Mouse (Mus musculus) gastrocnemius, adult 2 months (tissue): Measurements from ENCODE around the gene Atf7ip. TPM values are rescaled to one million over a fixed set of nuclear protein-coding genes. Genes with fewer than 3 reads are reported as not detected.

ENCODE experiments used
- DNase-seq: peaks from one replicate; pipeline ENCODE4 v3.0.0; 2022
- H3K27ac ChIP-seq: fragments of 200-600 bp; 2 replicates; pipeline ENCODE4 v1.8.1; 2022; ENCODE audit warnings: mild to moderate bottlenecking
- H3K4me3 ChIP-seq: fragments of 200-600 bp; 2 replicates; pipeline ENCODE4 v1.8.1; 2022; ENCODE audit warnings: mild to moderate bottlenecking, moderate library complexity
- CTCF ChIP-seq: fragments of 200-600 bp; IDR thresholded peaks from 2 replicates; pipeline ENCODE4 v1.8.1; 2022; ENCODE audit warnings: antibody characterized with exemption, mild to moderate bottlenecking, moderate library complexity
- intact Hi-C: fragments of 180-260 bp; cut with DNase I; formaldehyde crosslinking; loops from one replicate; pipeline ENCODE4 v1.15.1; 2025
- total RNA-seq, 2 experiments: library from RNA; stranded (reverse); gene quantifications; 2 replicates each; pipeline ENCODE4 v1.2.3; 2021

The Atf7ip gene
- total RNA-seq, 2 experiments from 2014 or later: 43.4 to 46.9 TPM

GRCm38 (mm10) chr6:136534444-136534843 is 28.5 kb downstream of the Atf7ip start:
- Histone ChIP-seq H3K27ac (no peak overlapping the region; the same call in 1 of the 2 replicates), H3K4me3 (no peak overlapping the region)
- TF ChIP-seq CTCF: no peak
- DNase-seq: no peak
- intact Hi-C loops: no loop called here

DNA sequence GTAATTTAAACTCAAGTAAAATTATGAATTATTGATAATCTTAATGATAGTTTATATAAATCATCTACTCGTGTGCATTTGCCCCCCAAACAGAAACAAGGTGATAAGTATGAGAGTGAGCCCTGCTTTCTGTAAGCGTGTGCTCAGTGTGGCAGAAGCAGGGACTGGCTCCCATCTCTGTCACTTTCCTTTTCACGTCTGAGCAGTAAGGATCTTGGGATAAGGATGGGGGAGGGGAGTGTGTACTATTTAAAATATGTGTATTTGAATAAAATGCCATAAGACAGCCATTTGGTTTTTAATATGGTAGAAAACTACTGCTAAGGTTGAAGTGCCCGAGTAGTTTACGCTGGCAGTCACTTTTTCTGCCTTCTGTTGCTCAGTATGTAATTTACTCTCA is 29.2 kb downstream of the Atf7ip start:
- H3K4me3 ChIP-seq: no peak overlapping the region

DNA sequence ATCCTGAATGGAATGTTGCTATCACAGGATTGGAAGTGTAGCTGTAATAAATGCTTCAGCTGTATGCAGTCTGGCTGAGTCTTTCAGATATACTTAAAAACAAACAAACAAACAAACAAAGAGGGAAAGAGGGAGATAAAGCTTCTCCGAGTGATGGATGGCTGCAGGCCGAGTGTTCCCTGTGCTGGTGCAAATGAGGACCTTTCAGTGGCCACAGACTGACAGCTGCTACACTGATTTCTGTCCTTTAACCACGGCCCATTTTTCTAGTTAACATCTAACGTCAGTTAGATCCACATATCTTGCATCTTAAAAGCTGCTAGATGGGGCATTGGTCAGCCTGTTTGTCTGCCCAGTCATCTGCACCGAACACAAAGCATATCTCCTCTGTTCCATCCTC is 30.2 kb downstream of the Atf7ip start:
- Histone ChIP-seq H3K4me3 (no peak overlapping the region), H3K27ac (peak overlapping the region; percentile 9; the same call in 1 of the 2 replicates)
- no peak for TF ChIP-seq CTCF
- intact Hi-C loops: no loop called here
- no peak for DNase-seq

More for the DNA sequence above, 29.2 kb downstream of the Atf7ip start:
- TF ChIP-seq CTCF: no peak
- DNase-seq: no peak
- peak overlapping the region; percentile 9; the same call in 1 of the 2 replicates for H3K27ac ChIP-seq
- intact Hi-C loops: no loop called here

DNA sequence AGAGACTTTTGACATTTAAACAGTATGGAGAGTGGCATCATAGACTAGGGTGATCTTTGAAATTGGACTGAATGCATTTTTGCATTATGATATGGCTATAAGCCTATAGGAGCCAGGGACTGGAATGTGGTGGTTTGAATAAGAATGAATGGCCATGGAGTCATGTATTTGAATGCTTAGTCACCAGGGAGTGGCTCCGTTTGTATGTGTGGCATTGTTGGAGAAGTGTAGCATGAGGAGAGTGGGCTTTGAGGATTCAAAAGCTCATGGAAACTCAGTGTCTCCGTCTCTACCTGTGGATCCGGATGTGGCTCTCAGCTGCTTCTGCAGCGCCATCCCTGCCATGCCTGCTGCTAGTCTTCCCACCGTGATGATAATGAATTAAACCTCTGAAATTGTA is 35.4 kb downstream of the Atf7ip start:
- TF ChIP-seq CTCF: no peak
- Histone ChIP-seq H3K4me3 (no peak overlapping the region), H3K27ac (peak overlapping the region; percentile 28; the same call in 1 of the 2 replicates)
- intact Hi-C loops: loop anchor here (10.0 kb wide), 1 partner anchor 263 kb away; the partner anchor contains the start of genes H2afj and Hist4h4
- no peak for DNase-seq

- intact Hi-C loops: loop anchor here (10.0 kb wide), 1 partner anchor 263 kb away; the partner anchor contains the start of genes H2afj and Hist4h4
- H3K27ac ChIP-seq: peak overlapping the region; percentile 86
- no peak for TF ChIP-seq CTCF
These were observed 36.1 kb downstream of the Atf7ip start for GRCm38 (mm10) chr6:136542105-136542504.

GRCm38 (mm10) chr6:136543164-136543563 is 37.2 kb downstream of the Atf7ip start:
- DNase-seq: peak; percentile 67
- Histone ChIP-seq H3K27ac (peak overlapping the region; percentile 86), H3K4me3 (peak overlapping the region; percentile 57)
- intact Hi-C loops: loop anchor here (10.0 kb wide), 1 partner anchor 262 kb away; the partner anchor contains the start of genes H2afj and Hist4h4
- no peak for TF ChIP-seq CTCF

More at GRCm38 (mm10) chr6:136542105-136542504, 36.1 kb downstream of the Atf7ip start:
- DNase-seq: no peak
- no peak overlapping the region for H3K4me3 ChIP-seq

- no peak for TF ChIP-seq CTCF
- intact Hi-C loops: loop anchor here (10.0 kb wide), 1 partner anchor 259 kb away; the partner anchor contains the start of genes H2afj and Hist4h4
- peak overlapping the region; percentile 22; the same call in 1 of the 2 replicates for H3K4me3 ChIP-seq
- peak overlapping the region; percentile 66 for H3K27ac ChIP-seq
- DNase-seq: no peak
These were observed 39.4 kb downstream of the Atf7ip start for GRCm38 (mm10) chr6:136545284-136545870.

DNA sequence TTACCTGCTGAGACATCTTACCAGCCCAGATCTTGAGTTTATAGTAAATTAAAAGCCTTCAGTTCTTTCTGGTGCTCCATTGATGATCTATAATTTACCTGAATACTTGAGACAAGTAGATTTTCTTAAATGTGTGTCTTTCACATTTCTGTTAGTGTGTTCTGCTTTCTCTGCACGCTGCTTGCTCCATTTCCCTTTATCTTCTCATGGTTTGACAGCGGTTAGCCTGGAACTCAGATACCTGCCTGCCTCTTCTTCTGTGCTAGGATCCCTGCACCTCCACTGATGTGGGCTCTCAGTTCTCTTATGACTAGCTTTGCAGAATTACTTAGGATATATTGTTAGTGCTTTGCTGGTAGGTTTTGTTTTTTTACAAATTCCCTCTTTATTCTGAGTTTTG is 40.3 kb downstream of the Atf7ip start:
- H3K27ac ChIP-seq: peak overlapping the region; percentile 28; the same call in 1 of the 2 replicates
- no peak for TF ChIP-seq CTCF

GRCm38 (mm10) chr6:136546987-136547386 is 41.0 kb downstream of the Atf7ip start:
- 0 out of 2 replicates have a peak overlapping the region, but pooled peaks have one; percentile 43 for H3K27ac ChIP-seq
- TF ChIP-seq CTCF: no peak
- no peak overlapping the region for H3K4me3 ChIP-seq
- no peak for DNase-seq
- intact Hi-C loops: loop anchor here (10.0 kb wide), 1 partner anchor 258 kb away; the partner anchor contains the start of genes H2afj and Hist4h4

More for the DNA sequence above, 40.3 kb downstream of the Atf7ip start:
- intact Hi-C loops: loop anchor here (10.0 kb wide), 1 partner anchor 259 kb away; the partner anchor contains the start of genes H2afj and Hist4h4
- DNase-seq: no peak
- H3K4me3 ChIP-seq: no peak overlapping the region

DNA sequence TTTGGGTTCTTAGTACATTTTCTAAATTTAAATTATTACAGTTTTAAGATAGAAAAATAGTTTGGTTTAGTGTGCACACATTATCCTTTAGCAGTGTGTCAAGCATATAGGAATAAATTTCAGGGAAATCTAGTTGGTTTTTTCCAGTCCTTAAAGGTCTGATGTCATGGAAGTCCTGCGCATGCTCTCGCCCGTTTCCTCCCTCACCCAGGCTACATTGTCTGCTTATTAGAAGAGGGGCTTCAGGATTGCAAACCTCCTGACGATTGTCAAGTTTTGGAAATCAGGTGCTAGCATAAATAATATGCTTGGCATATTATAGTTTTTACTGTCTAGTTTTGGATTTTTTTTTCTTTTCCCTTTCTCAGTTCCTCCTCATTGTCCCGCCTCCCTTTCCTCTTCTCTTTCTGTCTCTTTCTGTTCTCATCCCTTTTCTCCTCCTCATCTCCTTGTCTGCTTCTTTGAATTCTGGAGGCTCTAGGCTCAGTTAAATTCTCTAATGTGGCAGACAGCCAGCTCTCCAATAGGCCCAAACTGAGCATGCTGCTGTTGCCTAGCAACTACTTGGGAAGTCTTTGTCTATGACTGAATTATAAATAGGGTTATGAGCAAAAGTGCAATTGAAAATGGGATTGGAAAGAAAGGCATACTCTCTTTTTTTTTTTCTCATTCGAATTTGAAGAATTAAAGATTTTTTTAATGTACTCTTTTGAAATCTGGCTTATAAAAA is 42.2 kb downstream of the Atf7ip start:
- DNase-seq: peak; percentile 35
- Histone ChIP-seq H3K27ac (peak overlapping the region; percentile 65), H3K4me3 (no peak overlapping the region)
- intact Hi-C loops: loop anchor here (10.0 kb wide), 1 partner anchor 257 kb away; the partner anchor contains the start of genes H2afj and Hist4h4
- no peak for TF ChIP-seq CTCF

DNA sequence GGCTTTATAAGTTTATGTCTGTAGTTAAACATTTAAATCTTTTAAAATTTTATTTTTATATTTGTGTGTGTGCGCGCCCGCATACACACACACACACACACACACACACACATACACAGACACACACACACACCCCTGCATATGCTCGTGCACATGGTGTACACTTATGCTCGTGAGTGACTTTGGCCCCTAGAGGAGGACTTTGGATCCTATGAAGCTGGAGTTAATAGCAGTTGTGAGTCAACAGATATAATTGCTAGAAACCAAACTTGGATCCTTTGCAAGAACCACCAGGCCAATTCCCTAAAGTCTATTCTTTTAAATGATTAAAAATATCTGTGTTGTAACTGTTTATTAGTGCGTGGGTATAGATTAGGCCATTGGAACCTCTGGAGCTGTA is 42.8 kb downstream of the Atf7ip start:
- intact Hi-C loops: loop anchor here (10.0 kb wide), 1 partner anchor 256 kb away; the partner anchor contains the start of genes H2afj and Hist4h4
- TF ChIP-seq CTCF: 0 out of 2 replicates have a peak, but pooled peaks have one; percentile 0
- H3K4me3 ChIP-seq: no peak overlapping the region
- peak overlapping the region; percentile 65 for H3K27ac ChIP-seq
- no peak for DNase-seq

DNA sequence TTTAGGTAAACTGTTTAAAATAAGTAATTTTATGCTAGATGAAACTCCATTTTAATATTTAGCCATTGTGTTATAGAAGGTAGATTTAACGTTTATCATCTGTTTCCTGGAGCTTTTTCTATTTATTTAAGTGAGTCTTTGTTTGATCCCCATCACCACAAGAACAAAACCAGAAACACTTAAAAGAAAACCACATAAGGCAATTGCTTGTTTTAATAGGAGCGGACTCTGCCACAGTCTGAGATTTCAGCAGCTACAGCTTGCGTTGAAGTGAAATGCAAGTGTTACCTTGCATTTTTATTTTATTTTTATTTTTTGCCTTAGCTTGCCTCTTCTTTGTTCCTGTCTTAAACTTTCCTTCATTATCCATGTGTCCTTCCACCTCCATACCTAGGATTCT is 43.6 kb downstream of the Atf7ip start:
- intact Hi-C loops: loop anchor here (10.0 kb wide), 1 partner anchor 255 kb away; the partner anchor contains the start of genes H2afj and Hist4h4
- H3K4me3 ChIP-seq: no peak overlapping the region
- peak overlapping the region; percentile 68 for H3K27ac ChIP-seq
- no peak for TF ChIP-seq CTCF
- DNase-seq: no peak
